Mouse (Mus musculus): ENCODE data around the gene Scn8a.

Scn8a gene

DNA sequence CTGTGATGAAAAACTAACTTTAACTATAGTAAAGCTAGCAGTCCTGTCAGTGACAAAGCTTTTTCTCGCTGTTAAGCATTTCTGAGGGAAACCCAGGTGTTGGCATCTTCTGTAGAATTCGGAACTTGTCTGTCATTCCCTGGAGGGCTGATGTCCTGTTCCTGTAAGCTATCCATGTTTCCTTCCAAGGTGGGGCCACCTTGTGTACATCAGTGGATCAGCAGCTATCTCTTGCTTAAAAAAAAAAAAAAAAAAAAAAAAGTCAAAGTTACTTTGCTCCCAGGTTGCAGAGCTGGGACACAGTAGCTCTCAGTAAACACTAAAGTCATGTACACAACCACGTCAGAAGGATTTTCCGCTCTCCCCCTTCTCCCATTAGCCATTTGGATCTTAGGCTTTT lies 91.9 kb downstream of the Scn8a start:
- DNase-seq: no peak

DNA sequence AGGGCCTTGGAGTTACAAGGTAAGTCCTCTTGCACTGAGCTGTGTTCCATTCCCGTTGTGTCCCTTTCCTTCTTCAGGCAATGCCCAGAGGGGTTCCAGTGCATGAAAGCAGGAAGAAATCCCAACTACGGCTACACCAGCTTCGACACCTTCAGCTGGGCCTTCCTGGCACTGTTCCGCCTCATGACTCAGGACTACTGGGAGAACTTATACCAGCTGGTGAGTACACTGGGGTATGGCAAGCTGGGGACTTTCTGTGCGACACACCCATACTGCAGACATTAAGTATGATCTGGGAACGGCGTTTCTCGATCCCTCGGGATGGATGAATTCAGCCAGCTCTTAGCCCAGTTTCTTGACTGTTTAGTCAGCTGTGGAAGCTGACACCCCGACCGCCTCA lies 101.8 kb downstream of the Scn8a start:
- DNase-seq: no peak

DNA sequence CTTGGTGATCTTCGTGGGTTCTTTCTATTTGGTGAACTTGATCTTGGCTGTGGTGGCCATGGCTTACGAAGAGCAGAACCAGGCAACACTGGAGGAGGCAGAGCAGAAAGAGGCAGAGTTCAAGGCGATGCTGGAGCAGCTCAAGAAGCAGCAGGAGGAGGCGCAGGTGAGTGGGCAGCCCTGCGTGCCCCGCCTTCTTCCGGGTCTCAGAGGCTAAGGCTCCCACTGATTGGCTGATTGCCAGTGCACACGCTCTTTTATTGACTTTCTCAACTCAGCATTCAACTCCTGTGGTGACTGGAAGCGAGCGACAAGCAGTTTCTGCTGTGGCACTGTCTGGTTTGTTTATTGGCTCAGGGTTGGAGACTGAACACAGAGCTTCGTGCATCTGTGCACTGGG lies 103.1 kb downstream of the Scn8a start:
- peak; percentile 34 for DNase-seq

DNA sequence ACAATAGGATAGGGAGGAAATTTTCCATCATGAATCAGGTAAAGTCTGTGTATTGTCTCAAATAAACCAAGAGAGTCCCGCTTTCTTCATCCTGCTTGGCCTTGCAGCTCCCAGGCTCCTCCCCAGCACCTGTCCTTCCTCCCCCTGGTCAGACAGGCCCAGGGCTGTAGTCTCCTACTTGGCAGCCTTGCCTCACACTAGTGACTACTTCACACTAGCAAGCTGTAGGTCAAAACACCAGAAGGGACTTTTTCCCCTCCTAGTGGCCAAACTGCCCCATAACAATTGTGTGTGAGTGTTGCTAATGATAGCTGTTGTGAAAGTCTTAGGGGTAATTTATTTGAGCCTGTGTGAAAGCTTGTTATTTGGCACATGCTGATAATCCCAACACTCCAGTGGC lies 105.0 kb downstream of the Scn8a start:
- peak; percentile 32 for DNase-seq

DNA sequence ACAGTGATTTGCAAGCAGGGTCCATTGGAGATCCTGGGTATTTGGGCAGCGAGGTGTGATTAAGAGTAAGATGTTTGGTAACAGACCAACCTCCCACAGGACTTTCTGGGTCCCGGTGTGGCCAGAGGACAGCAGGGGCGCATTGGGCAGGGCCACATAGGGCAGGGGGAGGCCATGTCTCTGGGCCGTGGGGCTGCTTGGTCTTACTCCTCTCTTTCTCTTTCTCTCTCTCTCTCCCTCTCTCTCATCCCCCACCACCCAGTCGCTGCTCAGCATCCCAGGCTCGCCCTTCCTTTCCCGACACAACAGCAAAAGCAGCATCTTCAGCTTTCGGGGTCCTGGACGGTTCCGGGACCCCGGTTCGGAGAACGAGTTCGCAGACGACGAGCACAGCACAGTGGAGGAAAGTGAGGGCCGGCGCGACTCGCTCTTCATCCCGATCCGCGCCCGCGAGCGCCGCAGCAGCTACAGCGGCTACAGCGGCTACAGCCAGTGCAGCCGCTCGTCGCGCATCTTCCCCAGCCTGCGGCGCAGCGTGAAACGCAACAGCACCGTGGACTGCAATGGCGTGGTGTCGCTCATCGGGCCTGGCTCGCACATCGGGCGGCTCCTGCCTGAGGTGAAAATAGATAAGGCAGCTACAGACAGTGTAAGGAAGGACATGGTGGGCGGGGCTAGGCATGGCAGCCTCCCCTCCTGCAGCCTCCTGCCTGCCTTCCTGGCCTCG lies 113.9 kb downstream of the Scn8a start:
- DNase-seq: peak; percentile 43

DNA sequence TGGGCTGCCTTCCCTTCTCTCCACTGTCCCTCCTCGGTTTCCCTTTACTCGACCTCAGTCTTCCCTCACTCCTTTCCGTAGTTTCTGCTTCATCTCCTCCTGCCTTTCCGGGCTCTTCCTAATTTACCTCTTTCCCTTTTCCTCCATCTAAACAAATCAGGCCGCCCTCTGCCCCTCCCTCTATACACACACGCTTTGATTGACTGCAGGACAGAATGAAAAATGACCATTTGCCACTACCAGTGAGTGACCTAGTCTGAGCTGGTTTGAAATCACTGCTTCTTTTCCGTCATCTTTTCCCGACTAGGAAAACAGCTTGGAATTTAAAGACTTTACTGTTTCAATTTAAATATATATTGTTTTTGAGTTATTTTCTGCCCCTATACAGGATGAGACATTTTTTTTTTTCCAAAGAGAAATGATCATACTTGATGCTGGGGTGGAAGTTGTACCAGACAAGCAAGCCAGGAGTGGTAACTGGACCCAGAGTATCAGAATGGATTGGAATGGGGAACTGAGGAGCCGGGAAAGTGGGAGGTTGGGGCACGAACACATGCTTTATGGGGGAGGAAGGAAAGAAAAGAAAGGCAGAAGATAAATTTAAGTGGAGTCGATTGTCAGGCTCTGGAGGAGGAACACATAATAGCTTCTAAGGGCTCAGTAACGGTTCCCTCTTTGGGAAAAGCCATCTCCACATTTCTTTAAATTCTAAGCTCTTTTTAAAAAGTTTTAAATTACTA lies 114.7 kb downstream of the Scn8a start:
- DNase-seq: no peak

DNA sequence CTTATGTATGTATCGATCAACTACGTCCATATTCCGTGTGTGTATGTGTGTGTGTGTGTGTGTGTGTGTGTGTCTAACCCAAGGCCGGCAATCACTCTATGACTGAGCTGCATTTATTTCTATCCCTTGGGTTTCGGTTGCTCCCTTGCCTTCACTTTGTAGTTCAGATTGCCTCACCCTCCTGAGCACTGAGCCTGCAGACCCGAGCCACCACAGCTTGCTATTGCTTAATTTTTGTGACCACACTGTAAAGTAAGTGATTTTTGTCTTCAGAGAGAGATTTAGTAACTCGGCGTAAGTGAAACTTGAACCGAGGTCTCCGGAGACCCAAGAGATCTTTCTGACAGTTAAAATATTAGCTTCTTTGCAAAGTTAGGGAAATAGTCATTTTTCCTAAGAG lies 116.8 kb downstream of the Scn8a start:
- no peak for DNase-seq

DNA sequence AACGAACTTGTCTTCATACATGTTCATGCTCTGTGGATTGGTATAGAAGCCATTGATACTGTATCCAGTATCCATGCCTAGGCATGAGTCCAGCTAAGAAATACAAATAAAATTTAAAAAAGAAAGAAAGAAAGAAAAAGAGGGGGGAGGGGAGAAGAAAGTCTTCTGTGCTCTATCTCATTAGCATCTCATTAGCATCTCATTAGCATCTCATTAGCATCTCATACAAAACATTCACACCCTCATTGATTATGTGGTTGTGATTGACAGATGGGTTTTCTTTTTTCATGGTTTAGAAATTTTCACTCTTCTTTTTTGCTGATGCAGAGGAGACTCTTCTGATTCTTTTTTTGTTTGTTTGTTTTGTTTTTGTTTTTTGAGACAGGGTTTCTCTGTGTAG lies 117.4 kb downstream of the Scn8a start:
- DNase-seq: no peak

DNA sequence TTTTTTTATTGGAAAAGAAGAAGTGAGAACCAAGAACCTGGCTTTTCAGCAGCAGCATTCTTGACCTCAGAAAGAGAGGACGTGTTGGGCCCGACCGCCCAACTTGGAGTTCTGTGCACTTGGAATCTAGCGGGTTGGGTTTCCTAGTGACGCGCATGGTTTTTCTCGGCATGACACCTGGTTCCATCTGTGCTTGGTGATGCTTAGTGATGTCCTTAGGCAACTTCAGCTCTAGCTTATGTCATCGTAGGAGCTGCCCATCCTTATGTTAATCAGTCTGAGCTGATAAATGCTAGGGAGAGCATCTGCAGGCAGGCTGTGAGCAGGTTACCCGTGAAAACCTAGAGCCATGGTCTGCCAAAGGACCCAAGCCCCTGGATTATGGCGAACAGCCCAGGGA lies 120.6 kb downstream of the Scn8a start:
- no peak for DNase-seq

DNA sequence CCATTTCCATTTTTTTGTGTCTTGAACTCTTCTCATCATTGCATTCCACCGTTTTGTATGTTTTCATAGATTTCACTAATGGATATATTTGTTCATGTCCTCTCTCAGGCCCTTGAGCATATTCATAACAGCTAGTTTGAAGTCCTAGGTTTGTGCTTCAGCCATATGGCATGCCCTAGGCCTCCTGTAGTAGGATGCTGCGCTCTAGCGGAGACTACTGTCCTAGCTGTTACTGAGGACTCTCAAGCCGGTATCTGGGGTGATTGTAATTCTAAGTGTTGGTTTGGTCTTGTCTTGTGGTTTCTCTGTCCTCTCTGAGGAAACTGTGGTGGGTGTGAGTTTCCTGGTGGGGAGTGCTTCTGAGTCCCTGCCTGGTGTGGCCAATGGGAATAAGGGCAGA lies 127.4 kb downstream of the Scn8a start:
- DNase-seq: peak; percentile 55

DNA sequence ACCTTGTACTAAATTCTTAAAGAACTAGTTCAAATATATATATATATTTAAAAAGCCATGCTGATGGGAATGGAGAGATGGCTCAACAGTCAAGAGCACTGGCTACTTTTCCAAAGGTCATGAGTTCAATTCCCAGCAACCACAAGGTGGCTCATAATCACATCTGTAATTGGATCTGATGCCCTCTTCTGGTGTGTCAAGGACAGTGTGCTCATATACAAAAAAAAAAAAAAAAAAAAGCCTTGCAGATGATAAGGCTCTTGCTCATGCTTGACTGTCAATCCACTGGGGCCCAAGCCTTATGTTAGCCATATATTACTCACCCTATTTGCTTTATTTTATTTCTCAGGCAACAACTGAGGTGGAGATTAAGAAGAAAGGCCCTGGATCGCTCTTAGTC lies 132.0 kb downstream of the Scn8a start:
- DNase-seq: no peak

DNA sequence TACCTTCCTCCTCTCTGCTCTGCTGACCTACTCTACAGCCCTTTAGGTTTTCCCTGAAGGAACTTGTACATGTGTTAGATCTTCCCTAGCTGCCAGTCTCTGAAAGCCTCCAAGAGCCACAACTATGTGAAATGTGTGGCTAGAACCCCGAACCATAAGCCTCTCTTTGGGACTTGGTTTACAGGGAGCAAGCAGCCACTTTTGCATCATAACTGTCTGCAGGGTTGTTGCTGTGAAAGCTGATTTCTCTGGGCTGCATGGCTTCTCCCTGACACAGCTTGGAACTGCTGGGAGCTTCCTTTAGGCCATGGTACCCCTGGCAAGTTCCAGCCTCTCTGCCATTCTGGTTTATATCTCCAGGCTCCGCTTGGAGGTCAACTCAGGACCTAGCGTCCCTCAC lies 132.8 kb downstream of the Scn8a start:
- no peak for DNase-seq

DNA sequence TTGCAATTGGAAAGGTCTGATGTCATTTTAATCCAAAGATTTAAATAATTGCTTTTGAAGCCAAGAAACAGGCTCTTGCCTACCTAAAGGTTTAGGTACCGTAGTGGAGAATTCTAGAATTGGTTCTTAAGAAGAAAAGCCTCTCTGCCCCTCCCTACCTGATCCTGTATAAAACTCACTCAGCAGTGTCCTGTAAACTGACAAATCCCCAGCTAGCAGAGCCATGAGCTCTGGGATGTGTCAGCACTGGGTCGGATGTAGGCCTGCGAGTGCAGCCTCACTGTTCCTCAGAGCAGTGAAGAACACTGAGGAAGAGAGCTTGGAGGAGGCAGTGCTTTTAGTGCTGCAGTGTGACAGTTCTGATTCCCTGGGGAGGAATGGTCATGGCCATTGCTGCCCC lies 134.9 kb downstream of the Scn8a start:
- no peak for DNase-seq

DNA sequence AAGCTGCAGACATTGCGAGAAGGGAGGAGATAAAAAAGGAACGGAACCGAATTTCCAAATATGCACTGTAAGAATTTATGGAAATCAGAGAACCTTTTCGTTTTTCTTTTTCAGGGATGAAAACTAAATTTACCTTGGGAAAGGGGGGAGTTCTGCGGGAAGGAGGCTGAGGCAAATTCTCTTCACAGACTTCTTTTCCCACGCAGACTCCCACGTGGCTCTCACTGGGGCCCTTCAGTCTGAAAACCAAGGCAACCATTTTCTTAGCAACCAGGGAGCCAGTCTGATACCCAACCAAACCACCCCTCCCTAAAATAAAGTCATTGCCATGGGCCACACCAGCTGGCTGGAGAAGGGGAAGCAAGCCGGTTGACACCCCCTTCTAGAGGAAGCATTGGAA lies 136.1 kb downstream of the Scn8a start:
- DNase-seq: no peak

DNA sequence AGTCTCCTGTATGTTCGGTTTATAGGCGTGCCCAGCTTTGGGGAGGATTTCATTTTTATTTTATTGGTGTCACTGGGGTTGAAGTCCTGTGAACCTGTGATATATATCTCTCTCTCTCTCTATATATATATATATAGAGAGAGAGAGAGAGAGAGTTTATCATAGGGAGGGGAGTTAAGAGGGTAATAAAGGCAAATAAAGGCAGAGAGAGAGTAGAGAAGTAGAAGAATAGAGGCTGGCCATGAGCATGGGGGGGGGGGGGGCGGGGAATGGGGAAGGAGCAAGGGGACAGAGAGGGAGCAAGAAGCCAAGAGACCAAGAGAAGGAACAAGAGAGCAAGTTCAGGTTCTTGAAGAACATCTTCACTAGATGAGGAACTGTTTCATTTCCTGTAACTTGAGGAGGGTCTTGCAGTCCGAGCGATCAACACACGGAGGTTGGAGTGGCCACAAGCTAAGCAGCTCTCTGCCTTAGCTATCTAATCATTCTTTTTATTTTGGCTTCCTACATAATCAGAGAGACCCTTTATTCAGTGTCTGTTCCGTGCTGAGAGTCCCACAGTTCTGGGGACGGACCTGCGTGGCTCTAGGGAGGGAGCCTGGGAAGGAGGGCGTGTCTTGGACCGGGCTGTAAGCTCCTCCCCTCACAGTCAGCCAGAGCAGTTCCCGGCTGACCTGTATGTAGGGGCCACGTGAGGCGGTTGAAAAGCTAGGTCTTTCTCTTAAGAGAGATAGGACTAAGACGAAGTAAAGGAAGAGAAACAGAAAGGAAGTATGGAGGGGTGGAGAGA lies 136.8 kb downstream of the Scn8a start:
- peak; percentile 69 for DNase-seq

DNA sequence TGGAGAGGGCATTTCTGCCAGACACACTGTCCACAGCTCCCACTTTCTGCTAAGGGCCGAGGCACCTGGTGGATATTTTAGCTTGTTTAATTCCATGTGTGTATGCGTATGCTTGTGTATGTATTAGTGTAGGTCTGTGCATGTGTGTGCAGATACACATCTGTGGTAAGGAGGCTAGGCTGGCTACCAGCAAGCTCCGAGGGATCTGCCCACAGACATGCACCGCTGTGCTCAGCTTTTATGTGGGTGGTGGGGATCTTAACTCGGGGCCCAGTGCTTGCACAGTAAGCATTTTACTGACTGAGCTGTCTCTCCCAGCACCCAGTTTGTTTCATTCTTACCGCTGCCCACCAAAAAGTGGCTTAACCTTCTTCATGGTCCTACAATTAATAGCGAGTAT lies 137.6 kb downstream of the Scn8a start:
- no peak for DNase-seq

DNA sequence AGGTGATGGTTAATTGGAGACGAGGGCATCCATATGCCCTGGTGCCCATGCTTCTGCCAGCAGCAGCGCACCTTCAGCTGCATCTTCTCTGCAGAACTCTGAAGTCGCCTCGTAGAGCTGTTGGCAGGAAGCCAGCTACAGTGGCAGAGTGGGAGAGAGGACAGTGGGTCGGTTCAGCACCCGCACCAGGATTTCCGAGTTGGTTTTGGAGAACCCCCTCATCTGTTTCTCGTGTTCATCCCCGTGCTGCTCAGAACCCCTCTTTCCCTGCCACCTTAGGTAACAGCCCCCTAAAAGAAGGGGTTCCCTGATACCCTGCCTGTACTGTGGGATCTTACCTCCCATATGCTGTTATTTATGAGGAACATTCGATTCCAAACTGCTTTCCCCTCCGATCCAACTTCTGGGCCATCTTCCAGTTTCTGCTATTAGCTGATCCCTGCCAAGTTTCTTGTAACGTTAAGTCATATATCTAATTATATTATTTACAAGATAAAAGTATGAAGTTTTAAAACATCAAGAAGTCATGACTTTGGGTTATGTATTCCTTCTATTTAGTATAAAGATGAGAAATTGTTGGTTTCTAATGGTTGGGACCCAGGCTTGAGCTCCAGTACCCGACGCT lies 138.8 kb downstream of the Scn8a start:
- peak; percentile 23 for DNase-seq

DNA sequence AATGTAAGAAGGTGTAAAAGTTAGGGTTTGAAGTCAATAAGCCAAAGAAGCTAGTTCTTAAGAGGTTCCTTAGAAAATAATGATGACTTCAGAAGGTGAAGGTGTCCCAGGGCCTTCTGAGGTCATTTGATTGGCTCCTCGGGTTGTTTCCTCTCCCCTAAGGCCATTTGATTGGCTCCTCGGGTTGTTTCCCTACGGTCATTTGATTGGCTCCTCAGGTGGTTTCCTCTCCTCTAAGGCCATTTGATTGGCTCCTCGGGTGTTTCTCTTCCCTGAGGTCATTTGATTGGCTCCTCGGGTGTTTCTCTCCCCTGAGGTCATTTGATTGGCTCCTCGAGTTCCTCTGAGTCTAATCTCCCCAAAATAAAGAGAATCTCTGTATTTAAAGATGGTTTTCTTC lies 141.7 kb downstream of the Scn8a start:
- DNase-seq: no peak

DNA sequence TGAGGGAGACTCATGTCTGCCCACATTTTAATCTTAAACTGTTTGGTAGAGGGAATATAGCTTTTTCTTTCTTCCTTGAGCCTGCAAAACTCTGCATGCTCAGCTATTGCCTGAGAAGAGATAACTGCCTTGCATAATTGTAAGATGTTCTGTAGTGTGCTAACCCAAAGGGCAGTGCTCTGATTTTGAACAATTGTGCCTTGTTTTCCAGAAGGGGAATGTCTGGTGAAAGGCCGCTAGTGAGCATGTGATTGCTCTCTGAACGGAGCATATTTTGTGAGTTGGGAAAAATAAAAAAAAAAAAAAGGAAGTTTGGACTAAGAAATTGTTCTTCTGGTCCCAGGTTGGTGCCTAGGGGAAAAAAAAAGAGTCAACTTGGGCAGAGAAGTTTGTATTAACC lies 159.3 kb downstream of the Scn8a start:
- DNase-seq: no peak

DNA sequence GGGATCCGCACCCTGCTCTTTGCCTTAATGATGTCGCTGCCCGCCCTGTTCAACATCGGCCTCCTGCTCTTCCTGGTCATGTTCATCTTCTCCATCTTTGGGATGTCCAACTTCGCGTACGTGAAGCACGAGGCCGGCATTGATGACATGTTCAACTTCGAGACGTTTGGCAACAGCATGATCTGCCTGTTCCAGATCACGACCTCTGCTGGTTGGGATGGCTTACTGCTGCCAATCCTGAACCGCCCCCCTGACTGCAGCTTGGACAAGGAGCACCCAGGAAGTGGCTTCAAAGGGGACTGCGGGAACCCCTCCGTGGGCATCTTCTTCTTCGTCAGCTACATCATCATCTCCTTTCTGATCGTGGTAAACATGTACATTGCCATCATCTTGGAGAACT lies 170.0 kb downstream of the Scn8a start:
- peak; percentile 60 for DNase-seq

DNA sequence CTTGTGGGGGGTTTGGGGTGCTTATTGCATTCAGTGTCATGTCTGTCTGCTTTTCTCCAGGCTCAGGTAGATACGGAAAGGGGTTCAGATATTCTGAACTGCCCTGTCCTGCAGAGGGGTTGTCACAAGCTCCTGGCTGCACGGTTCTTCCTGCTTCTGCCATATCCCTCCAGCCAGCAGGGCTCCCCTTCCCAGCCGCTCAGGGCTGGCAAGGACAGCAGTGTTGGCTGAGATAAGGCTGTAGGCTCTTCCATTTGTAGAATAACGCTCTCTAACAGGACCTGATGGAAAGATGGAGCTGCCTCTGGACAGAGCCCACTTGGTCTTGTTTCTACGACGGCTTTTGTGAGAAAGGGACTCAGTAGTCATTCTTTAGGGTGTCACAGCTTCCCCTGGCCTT lies 172.3 kb downstream of the Scn8a start:
- DNase-seq: no peak

DNA sequence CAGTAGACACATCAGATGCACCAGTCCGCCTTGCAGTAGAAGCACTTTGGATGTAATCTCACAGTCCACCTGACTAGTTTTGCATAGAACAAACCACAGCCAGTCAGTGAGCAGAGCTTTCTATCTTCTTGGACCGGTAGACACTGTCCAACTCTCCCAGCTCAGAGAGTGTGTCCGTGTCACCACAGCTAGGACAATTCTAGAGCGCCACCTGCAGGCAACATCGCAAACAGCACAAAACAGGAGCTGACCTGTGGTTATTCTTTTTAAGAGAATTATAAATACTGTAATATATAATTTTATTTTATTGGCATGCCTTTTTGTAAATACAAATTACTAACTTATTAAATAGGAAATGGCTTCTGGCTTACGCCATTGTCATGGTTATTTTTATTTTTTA lies 173.0 kb downstream of the Scn8a start:
- DNase-seq: peak; percentile 80

DNA sequence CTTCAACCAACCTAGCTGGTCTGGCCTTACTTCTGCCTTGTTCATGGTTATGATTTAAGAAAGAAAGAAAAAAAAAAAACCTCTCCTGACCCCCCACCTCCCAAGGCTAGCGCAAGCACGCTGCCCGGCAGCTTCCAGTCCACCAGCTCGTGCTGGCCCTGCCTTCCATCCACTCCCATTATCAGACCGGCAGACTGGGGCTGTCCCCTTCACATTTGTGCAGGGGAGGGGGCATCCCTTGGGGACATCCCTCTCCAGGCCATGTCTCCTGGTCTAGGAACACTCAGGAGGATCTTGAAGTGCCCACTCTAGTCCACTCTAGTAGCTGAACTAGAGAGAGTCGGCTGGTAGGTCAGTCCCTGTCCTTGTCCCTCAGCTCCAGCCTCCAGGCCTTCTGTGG lies 174.9 kb downstream of the Scn8a start:
- no peak for DNase-seq
